Mouse (Mus musculus) granulocyte monocyte progenitor cell, adult 5-6 weeks (primary cell): ENCODE measurements around the gene Rab5b. TPM values are rescaled to one million over a fixed set of nuclear protein-coding genes. Genes with fewer than 3 reads are reported as not detected.
A peak's percentile ranks its signal among the peaks of the same experiment; 100 is the strongest.

Experiments
- ATAC-seq: replicated peaks from 2 replicates; pipeline ENCODE4 v1.8.0; 2016; ENCODE audit warnings: mild to moderate bottlenecking, moderate TSS enrichment, inconsistent platforms; ENCODE audit not compliant: poor library complexity, severe bottlenecking
- total RNA-seq, 2 experiments: library from RNA; stranded (forward) in 1 of 2; stranded (reverse) in 1 of 2; fragments of 200-712, 200-1000 nt in 1 of 2; fragments of >200 nt in 1 of 2; fragmentation: Nextera tagmentation in 1 of 2; gene quantifications; 2 replicates each; pipeline ENCODE4 v1.2.3; 2014 to 2017

Rab5b gene
- total RNA-seq, 2 experiments from 2014 or later = 43.8 to 58.0 TPM

DNA sequence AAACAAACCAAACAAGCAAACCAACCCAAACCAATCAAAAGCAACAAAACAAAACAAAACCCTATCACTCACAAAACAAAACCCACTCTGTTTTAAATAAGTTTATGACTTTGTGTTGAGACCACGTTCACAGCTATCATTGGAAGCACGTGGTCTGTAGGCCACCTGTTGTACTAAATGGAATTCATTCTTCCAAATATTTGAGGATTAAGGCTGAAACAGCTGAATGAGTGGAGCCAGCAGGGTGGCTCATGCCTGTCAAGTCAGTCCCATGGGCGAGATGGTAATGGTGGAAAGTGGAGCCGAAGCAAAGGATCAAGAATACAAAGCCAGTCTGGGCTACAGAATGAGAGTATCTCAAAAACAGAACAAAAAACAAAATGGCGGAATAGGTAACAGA lies 4.6 kb upstream of the Rab5b start:
- no peak for ATAC-seq

DNA sequence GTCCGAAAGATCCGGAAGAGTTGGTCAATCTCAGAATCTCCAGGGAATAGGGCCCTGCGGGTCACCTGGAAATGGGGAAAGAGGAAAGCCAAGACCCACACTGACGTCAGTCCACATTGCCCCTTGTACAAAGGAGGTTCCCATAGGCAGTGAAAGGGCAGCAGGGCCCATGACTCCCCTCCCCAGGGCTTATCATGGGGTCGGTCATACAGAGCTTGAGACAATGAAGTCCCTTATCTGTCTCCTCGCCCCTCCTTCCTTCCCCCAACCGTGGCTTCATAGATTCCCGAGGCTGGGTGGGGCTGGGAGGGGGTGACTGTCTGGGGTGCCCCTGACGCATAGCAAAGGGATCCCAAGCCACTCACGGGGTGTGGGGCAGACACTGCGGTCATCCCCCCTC lies 3.5 kb upstream of the Rab5b start:
- no peak for ATAC-seq

DNA sequence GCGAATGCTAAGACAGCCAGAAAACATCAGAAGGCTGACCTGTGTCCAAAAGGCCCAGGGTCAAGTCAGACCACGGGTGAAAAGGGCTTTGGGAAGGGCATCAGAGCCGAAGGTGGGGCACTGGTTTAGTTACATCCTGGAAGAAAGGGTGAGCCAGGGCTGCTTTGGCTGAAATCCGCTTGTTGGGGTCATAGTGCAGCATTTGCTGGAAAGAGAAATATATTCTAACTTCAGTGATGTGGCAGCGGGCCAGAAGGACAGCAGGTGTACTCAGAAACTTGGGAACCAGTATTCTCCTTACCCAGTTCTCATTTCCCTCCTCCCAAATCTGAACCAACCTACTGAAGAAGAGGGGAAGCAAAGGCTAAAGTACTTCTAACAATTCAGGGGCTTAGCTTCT lies 2.9 kb upstream of the Rab5b start:
- no peak for ATAC-seq

DNA sequence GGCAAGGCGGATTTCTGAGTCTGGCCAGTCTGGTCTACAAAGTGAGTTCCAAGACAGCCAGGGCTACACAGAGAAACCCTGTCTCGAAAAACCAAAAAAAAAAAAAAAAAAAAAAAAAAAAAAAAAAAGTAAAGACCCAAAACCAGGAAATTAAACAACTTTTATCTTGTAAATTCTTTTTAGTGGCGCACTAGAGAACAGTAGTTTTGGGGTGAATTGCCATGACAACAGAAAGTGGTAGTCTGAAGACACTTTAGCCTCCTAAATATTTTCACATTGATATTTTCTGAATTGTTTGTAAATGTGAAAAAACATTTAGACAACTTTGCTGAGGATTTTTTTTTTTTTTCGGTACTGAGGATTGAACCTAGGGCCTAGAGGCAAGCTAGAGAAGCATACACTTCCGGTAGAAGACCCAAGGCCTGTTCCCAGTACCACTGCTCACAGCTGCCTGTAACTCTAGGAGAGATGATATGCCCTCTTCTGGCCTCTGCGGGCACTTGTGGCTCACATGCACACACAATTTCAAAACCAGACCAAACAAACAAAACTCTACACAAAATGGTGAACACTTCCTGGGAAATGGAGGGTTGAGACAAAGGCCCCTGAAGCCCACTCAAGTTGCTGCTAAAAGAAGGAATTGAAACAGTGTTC lies 1.1 kb upstream of the Rab5b start:
- no peak for ATAC-seq

DNA sequence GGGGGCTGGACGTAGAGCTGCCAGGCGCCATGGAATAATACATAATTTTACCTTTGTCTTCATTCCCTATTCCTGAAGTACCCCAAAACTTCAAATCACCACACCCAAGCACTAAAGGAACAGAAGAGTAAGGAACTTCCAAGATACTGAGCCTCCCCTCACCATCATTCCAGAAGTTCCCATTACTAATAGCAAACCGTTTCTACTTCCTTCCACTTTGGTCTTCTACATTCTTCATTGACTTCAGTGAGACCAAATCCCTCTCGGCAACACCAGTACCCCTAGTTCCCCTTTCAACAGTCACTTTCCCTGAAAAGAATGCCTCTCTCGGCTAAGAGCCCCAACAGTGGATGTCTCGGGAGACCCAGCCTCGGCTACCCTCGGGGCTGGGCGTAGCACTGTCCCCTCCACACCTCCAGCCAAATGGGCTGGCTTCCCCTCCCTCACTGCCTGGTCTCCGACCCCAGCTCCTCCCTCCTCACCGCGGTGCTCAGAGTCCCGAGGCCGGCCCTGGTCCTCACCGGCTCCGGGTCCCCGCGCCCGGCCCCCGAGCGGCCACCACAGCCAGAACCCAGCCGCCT lies 563 bp downstream of the Rab5b start:
- ATAC-seq = no peak

DNA sequence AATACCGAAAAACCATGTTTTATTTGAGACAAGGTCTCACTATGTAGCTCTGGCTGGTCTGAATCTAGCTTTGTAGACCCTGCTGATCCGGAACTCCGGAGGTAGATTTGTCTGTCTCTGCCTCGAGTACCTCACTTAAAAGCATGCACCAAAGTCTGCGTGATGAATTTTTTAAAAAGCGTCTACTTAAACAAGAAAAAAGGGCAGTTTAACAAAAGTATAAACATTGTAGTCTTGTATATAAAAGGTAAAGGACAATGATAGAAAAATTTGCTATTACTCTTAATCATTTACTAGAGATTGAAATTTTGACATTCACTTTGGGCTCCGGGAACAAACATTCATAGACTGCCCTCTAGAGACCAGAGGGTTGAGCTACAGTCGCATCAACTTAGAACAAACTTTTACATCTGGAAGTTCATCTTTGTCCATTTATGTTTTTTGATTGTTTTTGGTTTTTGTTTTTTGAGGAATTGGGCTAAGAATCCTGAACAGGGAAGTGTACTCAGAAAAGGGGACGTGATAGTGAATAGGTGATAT lies 21.5 kb downstream of the Rab5b start:
- peak; percentile 41 for ATAC-seq

DNA sequence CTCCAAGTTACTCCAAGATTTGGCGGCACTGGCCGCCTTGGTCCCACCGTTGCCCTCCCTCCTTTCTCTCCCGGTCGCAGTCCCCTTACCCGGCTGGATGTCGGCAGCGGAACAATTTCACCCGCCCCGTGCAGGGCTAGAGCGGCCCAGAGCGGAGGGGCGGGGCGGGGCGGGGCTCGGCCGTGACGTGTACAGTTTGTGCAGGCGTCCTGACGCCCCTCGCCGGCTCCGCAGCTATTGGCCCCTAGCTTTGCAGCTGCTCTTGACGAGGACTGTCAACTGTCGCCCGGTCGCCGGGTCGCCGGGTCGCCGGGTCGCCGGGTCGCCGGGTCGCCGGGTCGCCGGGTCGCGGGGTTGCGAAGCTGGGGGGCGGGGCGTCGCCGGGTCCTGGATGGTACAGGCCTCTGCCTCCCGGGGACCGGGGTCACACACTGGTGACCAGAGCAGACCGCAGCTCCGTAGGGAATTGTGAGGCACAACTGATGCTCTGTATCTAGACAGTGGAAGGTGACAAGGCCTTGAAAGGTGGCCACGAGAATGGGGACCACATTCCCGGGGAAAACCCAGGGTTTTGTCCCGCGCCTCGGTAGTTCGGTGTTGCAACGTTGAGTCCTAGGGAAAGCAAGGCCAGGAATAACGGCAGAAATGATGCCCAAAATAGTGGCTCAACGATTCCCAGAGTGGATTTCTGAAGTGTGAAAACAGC lies 22.1 kb downstream of the Rab5b start, which contains the start of gene Suox:
TSS of gene Suox (minus strand) at position 311 of the 706 bp plus-strand sequence.
- peak; percentile 84 for ATAC-seq

DNA sequence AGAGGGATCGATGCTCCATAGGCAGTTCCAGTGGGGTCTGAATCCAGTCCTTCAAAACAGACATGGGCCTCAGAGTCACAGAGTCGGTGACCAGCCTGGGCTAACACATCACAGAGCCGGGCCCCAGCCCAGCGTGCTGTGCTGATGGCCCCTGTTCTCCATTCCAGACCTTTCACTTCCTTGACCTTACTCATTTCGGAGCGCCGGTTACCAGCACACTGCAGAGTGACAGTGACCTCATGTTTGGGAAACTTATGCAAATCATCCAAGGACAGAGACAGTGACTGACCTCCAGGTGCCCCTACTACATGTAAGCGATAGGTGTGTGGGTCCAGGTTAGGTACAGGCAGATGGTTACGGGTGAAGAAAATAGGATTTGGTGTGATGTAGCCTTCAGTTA lies 24.9 kb downstream of the Rab5b start:
- ATAC-seq = no peak

DNA sequence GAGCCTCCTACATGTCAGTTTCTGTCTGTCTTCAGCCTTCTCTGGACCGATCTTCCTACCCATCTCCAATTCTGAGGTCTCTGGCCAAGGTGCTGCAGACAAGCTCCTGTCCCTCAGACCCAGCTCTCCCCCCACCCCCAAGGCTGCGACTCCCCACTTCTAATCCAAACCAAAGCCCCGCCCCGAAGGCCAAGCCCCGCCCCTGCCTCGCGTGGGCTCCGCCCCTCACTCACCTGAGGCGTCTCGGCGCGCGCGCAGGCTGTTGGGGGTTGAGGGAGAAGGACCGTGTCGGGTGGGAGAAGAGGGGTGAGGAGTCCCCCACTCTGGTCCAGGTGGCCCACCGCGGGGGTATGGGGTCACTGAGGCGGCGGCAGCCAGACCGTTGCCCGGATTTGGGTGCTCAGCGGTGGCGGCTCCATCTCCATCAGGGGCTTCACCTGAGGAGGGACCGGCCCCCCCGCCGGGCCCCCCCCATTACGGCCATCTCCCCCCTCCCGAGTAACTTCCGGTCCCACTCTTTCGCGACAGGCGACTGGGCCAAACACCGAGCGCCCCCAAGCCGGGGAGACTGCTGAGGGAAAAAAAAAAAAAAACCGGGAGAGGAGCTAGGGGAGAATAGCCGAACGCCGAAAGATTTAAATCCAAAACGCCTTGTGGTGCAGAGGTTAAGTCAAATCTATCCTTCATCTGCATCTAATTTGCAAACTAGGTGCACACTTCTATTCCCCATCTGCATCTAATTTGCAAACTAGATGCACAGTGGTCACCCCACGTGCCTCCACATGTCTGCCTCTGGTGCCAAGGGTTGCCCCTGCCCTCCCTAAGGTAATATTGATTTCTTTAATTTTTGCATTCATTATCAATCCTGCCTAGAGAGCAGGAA lies 27.0 kb downstream of the Rab5b start:
- 0 out of 2 replicates have a peak, but pooled peaks have one; percentile 26 for ATAC-seq

DNA sequence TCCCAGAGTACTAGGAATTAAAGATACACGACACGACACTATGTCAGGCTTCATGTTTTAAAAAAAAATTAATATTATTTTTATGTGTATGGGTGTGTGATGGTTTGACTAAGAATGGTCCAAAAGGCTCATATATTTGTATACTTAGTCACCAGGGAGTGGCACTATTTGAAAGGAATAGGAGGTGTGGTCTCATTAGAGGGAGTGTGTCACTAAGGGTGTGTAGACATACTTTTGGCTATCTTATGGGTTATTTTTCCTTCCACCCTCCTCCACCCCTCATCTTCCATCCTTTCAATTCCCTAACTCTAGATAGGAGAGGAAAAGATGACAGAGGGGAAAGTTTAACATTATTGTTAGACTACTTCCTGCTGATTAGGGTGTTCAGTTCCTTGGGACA lies 30.3 kb downstream of the Rab5b start:
- ATAC-seq = no peak

DNA sequence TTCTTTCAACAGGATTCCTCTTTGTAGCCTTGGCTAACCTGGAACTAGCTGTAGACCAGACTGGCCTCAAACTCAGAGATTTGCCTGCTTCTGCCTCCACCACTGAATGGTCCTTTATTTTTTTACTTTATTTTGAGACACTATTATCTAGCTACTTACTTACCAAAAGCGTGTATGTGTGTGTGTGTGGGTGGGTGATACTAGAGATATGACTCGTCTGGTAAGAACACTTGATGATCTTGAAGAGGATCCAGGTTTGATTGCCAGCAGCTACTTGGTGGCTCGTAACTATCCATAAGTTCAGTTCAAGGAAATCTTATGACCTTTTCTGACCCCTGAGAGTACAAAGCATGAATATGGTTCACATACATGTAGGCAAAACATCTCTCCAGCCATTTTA lies 30.8 kb downstream of the Rab5b start:
- ATAC-seq = no peak

DNA sequence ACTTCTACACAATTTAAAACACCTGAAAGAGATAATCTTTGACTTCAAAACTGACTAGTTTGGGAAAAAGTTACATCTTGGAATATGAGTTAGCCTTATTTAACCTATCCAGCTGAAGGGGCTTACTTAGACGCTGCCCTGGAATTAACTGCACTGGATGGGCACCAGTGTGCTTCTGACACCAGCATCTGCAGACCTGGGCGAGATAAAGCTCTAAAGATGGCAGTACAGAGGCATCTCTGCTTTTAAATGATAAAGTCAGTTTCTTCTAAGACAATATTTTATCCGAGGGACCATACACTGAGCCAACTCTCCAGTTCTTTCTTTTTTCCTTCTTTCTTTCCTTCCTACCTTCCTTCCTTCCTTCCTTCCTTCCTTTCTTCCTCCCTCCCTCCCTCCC lies 31.3 kb downstream of the Rab5b start:
- no peak for ATAC-seq

DNA sequence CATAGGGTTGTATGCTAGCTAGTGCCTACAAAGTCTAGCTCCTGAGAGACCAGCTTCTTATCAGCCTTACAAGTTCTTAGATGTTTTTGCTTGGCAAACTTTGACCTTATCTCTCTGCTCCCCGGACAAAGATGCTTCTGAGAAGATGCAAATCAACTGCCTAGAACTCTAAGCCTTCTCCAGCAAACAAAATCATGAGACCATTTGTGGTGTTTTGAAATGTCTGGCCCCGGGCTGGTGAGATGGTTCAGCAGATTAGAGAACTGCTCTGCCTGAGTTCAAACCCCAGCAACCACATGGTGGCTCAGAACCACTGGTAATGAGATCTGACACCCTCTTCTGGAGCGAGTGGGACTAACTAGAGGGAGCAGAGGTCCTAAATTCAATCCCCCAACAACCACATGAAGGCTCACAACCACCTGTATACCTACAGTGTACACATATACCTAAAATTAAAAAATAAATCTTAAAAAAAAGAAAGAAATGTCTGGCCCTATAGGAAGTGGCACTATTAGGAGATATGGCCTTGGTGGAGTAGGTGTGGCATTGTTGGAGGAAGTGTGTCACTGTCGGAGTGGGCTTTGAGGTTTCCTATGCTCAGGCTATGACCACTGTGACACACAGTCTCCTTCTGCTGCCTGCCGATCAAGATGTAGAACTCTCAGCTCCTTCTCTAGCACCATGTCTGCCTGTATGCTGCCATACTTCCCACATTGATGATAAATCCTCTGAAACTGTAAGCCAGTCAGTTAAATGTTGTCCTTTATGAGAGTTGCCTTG lies 32.4 kb downstream of the Rab5b start:
- peak; percentile 54 for ATAC-seq

DNA sequence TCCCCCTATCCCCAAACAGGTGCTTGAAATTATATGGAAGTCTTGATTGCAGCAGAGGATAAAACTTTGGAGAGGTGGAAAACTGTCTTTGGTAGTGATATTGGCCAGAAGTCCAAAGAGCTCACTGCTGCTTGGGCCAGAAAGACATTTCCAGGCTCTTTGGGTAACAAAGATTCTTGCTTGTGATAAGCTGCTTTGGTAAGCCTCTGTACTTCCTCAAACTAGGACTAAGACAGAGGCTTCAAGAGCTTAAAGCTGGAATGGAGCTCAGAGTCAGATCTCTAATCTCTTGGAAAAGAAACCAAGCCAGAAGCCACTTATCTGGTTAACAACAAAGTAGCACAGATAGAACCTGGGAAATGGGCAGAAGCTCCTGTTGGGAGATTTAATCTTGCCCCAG lies 33.6 kb downstream of the Rab5b start:
- ATAC-seq = peak; percentile 59; the same call in 1 of the 2 replicates

DNA sequence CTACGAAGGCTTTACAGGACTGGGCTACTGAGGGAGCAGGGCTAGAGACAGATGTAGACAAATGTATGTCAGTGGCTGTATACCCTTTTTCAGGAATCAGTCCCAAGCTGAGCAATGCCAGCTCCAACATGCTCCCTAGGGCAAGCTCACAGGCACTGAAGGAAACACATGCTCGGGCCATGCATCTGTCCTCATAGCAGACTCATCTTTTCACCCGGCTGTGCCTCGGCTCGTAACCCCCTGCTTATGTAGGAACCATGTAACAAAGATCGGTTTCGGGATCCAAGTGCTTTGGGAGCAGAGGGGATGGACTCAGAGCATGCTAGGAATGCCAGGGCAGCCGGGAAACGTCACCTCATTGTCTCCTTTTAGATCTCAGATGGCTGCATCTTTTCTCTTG lies 36.6 kb downstream of the Rab5b start:
- no peak for ATAC-seq

DNA sequence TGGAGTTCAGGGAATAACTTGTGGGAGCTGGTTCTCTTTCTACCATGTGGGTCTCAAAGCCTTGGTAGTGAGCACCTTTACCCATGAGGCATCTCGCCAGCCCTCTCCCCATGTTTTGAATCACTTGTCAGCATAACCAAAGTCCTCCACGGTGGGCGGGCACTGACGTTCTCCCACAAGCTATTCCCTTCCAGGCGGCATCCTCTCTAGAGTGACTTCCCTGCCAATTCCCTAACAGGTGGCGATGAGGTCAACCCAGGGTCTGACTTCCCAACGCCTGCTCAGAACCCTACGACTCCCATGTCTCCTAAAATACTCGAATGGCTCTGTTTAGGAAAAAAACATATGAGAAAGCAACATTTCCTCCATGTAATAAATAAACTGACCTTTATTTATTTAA lies 38.2 kb downstream of the Rab5b start:
- ATAC-seq = no peak

DNA sequence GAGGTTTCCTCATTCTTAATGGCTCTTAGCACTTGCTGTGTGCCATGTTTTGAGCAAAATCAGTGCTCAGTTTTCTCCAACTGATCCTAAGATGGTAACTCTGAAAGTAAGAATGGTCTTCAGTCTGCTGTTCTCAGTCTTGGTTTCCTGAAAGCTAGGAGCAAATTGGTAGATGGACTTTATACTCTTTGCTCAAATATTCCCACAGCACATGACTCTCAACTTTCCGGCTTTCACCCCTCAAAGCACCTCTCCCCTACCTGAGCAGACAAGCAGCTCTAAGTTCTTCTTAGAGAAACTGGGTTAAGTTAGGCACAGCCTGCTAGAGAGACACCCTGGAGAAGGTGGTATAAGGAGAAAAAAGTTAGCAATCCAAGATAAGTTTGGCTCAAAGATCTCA lies 39.3 kb downstream of the Rab5b start:
- ATAC-seq = no peak

DNA sequence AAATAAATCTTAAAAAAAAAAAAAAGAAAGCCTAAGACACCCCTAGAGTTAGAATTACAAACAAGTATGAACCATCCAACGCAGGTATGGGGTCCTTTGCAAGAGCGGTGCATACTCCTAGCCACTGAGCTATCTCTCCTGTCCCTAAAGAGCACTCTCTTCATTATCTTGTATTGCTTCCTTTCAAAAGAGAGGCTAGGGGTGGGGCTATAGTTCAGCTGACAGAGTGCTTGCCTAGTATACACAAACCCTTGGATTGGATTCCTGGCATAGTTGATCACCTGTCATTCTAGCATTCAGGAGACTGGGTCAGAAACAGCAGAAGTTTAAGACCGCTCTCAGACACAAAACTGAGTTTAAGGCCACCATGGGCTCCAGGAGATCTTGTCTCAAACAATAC lies 40.8 kb downstream of the Rab5b start:
- ATAC-seq = no peak

DNA sequence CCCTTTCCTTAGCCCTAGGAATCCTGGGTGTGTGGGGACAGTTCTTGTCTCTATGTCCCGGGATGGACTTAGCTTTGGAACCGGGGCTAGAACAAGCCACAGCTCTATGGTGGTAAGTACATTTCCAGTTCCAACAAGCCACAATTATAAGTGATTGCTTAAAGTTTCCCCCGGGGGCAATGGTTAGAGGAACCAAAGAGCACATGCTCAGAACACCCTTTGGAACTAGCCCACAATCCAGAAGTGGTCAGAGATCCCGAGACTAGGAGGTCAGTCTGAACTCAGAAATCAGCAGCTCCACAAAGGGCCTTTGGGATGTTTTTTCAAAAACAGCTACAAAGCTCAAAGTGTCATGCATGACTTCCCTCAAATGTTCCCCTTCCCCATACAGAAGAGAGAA lies 42.2 kb downstream of the Rab5b start:
- ATAC-seq = no peak
